Mouse (Mus musculus) forebrain, embryonic 14.5 days (tissue): ENCODE measurements at regions not wholly inside any gene's neighbourhood (a gene's known extent, or its start where the extent isn't known, plus 50 kb on each side); places are given as distances from the start of the nearest gene placed in this dataset.
A peak's percentile ranks its signal among the peaks of the same experiment; 100 is the strongest.

ENCODE experiments used
- ATAC-seq: fragments of 200-750 bp; cut with Nextera tagmentation; 2 replicates; pipeline ENCODE4 v1.8.0; 2017; ENCODE audit warnings: mild to moderate bottlenecking, moderate library complexity
- DNase-seq: peaks from one replicate; pipeline ENCODE4 v3.0.0-alpha.2; 2015; ENCODE audit warnings: low spot score
- H3K27ac ChIP-seq: fragments of 300-500 bp; sonication (generic); 2 replicates; pipeline ENCODE4 v1.5.1; 2014; ENCODE audit warnings: low read depth, mild to moderate bottlenecking, control low read depth, low read length, moderate library complexity
- H3K27me3 ChIP-seq: fragments of 300-500 bp; sonication (generic); replicated peaks from 2 replicates; pipeline ENCODE4 v1.6.1; 2014; ENCODE audit warnings: low read length, control low read depth, mixed read lengths; ENCODE audit not compliant: control insufficient read depth, insufficient read depth
- H3K36me3 ChIP-seq: fragments of 300-500 bp; sonication (generic); 2 replicates; pipeline ENCODE4 v1.6.1; 2014; ENCODE audit warnings: low read length, control low read depth; ENCODE audit not compliant: control insufficient read depth, insufficient read depth
- H3K4me1 ChIP-seq: fragments of 300-500 bp; sonication (generic); 2 replicates; pipeline ENCODE4 v1.6.1; 2014; ENCODE audit warnings: antibody characterized with exemption, low read length, control low read depth; ENCODE audit not compliant: control insufficient read depth, insufficient read depth
- H3K4me2 ChIP-seq: fragments of 300-500 bp; sonication (generic); 2 replicates; pipeline ENCODE4 v1.6.1; 2014; ENCODE audit warnings: mild to moderate bottlenecking, control low read depth, low read length
- H3K4me3 ChIP-seq: fragments of 300-500 bp; sonication (generic); 2 replicates; pipeline ENCODE4 v1.5.1; 2014; ENCODE audit warnings: low read depth, low read length, control low read depth
- H3K9ac ChIP-seq: fragments of 300-500 bp; sonication (generic); 2 replicates; pipeline ENCODE4 v1.6.1; 2014; ENCODE audit warnings: mild to moderate bottlenecking, low read length, control low read depth, moderate library complexity
- H3K9me3 ChIP-seq: fragments of 300-500 bp; sonication (generic); replicated peaks from 2 replicates; pipeline ENCODE4 v1.6.1; 2016; ENCODE audit warnings: low read length, control low read depth, mixed read lengths; ENCODE audit not compliant: control insufficient read depth
- WGBS: fragments of 180-500 bp; shearing (Covaris S2); extraction: QIAGEN DNeasy Blood & Tissue Kit; methylation state at CpG from one replicate; pipeline ENCODE4 v1.1.7; 2014; 5-methylcytosine and 5-hydroxymethylcytosine counted together

DNA sequence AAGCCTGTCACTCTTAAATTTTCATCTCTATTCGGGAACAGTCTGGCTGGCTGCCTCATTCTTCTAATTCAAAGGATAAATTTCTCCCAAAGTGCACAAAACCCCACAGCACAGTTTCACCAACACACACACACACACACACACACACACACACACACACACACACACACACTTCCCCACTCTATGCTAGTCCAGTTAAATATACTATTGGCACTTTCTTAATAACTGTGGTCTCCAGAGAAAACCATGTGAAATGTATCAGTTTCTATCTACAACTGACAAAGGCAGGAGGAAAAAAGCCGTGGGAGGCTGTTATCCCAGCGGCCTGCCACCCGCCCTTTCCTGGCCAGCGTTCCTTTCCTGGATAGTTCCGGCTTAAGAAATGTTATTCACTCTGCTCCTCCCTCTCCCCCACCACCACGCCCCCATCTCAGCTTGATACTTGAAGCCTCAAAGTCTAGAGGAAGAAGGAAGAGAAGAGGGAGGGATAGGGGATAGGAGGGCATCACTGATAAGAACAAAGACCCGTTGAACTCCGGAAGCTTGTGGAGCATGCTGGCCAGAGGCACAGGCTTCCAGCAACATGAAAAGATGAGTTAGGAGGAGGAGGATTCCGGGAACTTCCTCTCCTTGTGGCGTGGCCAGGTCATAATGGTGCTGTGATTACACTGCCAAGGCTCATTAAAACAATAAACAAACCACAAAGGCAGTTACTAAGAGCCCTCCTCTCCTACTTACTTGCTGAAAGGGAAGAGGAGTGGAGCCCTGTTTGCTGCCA lies 345.8 kb downstream of the Mctp2 start:
- H3K27ac ChIP-seq = no peak overlapping the region
- H3K4me2 ChIP-seq = peak overlapping the region; percentile 32
- no peak overlapping the region for H3K4me3 ChIP-seq
- WGBS = under 1% methylated on average over 11 of the region's 11 CpGs
- ATAC-seq (peak; percentile 69), DNase-seq (peak; percentile 63)
- H3K27me3 ChIP-seq = no peaks in the 10 kb centered on the region
- H3K9ac ChIP-seq = peak overlapping the region; percentile 33; the same call in 1 of the 2 replicates
- H3K9me3 ChIP-seq = no peaks in the 10 kb centered on the region
- peaks cover 3% of the 10 kb centered on the region; the same call in 1 of the 2 replicates for H3K4me1 ChIP-seq
- no peaks in the 10 kb centered on the region for H3K36me3 ChIP-seq

DNA sequence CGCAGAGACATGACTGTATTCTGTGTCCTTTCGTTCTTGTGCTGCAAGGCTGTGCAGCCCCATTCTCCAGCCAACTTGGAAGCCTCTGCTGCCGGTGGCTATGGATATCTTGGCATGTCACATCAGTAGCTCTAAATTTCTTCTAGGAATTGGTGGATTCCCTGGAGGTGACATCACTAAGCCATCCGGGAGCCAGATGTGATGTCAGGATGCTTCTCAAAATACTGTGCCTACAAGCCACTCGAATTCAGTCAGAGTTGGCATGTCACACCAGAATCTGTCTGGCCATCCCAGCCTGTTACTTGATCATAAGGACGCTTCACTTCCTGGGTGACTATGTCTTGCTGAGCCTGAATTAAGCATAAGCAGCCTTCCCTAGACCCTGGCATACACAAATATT lies 359.9 kb downstream of the Mctp2 start:
- H3K9ac ChIP-seq = no peak overlapping the region
- 87% methylated on average over 6 of the region's 6 CpGs for WGBS
- DNase-seq (no peak), ATAC-seq (no peak)
- H3K9me3 ChIP-seq = no peaks in the 10 kb centered on the region
- H3K4me3 ChIP-seq = no peak overlapping the region
- peaks cover 5% of the 10 kb centered on the region; the same call in 1 of the 2 replicates for H3K4me1 ChIP-seq
- no peak overlapping the region for H3K27ac ChIP-seq
- H3K27me3 ChIP-seq = no peaks in the 10 kb centered on the region
- no peaks in the 10 kb centered on the region for H3K36me3 ChIP-seq
- no peak overlapping the region for H3K4me2 ChIP-seq

DNA sequence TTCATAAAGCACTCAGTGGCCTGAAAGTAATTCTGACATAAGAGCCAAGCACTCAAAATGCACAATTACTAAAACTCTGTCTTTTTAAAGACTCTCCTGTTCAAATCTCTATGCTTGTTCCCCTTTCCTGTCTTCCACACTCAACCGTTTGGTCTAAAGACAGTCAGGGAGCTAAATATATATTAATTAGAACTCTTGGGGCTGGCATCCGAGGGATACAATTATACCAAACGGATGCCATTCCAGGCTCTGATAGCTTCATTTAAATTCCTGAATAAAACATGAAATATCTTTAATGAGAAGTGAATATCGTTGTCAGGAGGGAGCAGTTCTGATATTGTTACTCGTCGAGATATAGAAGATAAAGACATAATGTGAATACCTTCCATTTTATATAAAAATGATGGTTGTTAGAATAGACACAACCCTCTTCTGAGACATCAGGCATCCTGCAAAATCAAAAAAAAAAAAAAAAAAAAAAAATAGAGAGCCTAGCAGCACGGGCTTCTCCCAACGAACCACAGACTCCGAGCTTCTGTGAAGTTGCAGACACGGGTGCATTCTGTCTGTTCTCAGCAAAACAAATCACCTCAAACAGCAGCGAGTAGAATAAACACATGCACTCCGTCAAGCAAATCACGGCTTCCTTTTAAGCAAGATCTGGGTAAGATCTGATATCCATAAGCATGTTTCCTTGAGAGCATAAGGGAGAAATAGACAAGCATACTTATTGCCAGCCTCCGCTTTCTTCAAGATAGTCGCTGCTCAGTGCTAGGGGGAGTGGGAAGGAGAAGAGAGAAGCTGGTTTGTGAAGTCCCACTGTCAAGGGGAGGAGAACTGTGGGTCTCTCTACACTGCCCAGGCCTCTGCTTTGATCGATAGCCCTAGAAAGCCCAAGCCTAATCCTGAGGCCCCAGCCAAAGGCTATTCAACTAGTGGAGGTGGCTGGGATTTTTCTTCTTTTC lies 363.0 kb downstream of the Mctp2 start:
- no peaks in the 10 kb centered on the region for H3K9me3 ChIP-seq
- no peak overlapping the region for H3K4me2 ChIP-seq
- peaks cover 5% of the 10 kb centered on the region; the same call in 1 of the 2 replicates for H3K4me1 ChIP-seq
- H3K4me3 ChIP-seq = no peak overlapping the region
- no peak overlapping the region for H3K27ac ChIP-seq
- WGBS = 43% methylated on average over 16 of the region's 16 CpGs
- no peaks in the 10 kb centered on the region for H3K36me3 ChIP-seq
- no peaks in the 10 kb centered on the region for H3K27me3 ChIP-seq
- no peak overlapping the region for H3K9ac ChIP-seq
- no peak; the same call in 1 of the 2 replicates for ATAC-seq
- DNase-seq = peak; percentile 48

DNA sequence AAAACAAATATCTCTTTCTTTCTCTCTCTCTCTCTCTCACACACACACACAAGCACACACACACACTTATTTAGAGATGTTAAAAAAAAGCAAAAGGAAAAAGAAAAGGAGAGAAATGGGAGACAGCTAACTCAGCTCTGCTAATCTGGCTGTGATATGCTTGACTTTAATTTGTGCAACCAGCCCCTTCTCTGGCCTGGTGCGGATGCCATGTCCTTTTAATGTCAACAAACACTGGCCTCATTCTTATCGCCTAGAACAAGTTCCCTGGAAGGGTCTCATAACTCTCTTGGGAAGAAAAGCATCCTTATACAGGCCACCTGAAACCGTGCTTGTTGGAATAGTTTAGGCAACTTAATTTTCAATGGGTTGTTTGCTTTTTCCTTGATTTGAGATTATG lies 368.7 kb downstream of the Mctp2 start:
- H3K9ac ChIP-seq = no peak overlapping the region
- no peak overlapping the region for H3K27ac ChIP-seq
- no peak for ATAC-seq
- WGBS = 84% methylated on average over 3 of the region's 3 CpGs
- H3K4me1 ChIP-seq = 0 out of 2 replicates have a peak, but pooled peaks cover 3% of the 10 kb centered on the region
- DNase-seq = no peak
- H3K9me3 ChIP-seq = no peaks in the 10 kb centered on the region
- H3K4me2 ChIP-seq = no peak overlapping the region
- H3K27me3 ChIP-seq = no peaks in the 10 kb centered on the region
- H3K4me3 ChIP-seq = no peak overlapping the region
- H3K36me3 ChIP-seq = no peaks in the 10 kb centered on the region

DNA sequence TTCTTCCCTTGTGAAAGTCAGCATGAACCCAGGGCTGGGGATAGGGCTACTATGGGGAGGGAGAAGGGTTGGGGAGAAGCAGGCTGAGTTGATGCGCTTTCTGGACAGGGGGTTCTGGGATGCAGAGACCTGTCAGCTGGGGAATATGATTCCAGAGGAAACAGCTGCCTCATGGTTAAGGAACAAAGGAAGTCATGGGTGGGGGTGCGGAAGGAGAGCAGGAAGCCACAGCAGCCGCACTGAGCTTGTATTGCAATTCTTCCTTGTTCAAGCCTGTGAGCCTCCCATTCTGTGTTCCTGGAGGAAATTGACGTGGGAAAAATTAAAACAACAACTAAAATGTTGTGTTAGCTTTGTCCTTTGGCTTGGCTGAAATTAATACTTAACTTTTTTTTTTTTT lies 369.7 kb downstream of the Mctp2 start:
- Histone ChIP-seq H3K27ac (no peak overlapping the region), H3K36me3 (no peaks in the 10 kb centered on the region), H3K4me2 (no peak overlapping the region), H3K9me3 (no peaks in the 10 kb centered on the region), H3K9ac (no peak overlapping the region), H3K4me1 (no peaks in the 10 kb centered on the region), H3K27me3 (no peaks in the 10 kb centered on the region), H3K4me3 (no peak overlapping the region)
- ATAC-seq = no peak
- 77% methylated on average over 4 of the region's 4 CpGs for WGBS
- no peak for DNase-seq
